Mouse (Mus musculus) kidney, postnatal 10 days (tissue): ENCODE results near the gene Dzip1.

Experiments
- DNase-seq: peaks from one replicate; pipeline ENCODE4 v3.0.0; 2021; ENCODE audit warnings: mixed read lengths

Dzip1 gene

GRCm38 (mm10) chr14:118831597-118831996, 93.7 kb downstream of the Dzip1 start:
- no peak for DNase-seq

GRCm38 (mm10) chr14:118829331-118830095, 95.7 kb downstream of the Dzip1 start:
- DNase-seq: no peak

DNA sequence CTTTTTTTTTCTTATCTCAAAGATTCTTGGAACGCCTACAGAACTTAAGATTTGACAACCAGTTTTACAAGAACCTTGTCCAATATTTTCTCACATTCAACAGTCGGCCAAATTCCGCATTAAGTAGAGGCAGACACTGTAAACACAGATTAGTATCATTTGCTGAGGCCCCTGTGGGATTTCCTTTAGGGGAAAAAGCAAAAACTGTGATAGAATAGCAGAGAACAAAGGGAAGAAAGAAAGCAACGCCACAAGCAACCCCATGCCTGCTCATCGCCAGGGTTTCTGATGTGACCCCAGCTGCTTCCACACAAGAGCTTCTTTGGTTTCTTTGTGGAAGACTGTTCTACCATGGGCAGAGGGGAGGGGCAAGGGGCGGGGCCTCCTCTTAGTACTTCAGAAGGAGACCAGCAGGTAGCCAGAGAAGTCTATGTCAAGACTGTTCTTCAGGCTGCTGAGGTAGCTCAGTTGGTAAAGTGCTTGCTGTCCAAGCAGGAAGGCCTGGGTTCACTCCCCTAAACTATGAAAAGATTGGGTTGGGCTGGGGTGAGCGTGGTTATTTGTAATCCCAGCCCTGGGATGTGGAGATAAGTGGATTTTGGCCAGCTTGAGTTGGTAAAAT, 97.9 kb downstream of the Dzip1 start:
- DNase-seq: no peak

- DNase-seq: no peak
Measured at GRCm38 (mm10) chr14:118826346-118826745, 98.9 kb downstream of the Dzip1 start.
